ENCODE assay signal across 8 mouse cellular contexts in genomic region chr2:124298872-124299271, GRCm38 (mm10).
A peak's percentile ranks its signal among the peaks of the same experiment; 100 is the strongest.
DNase-seq lines count a peak whose midpoint lies in the region; ATAC-seq lines count a peak whose summit lies in the region.

No protein-coding gene starts in this region.

- intact Hi-C loops in heart, postnatal 14 days (cut with DNase I), result loop anchor here (5.0 kb wide), 2 partner anchors 313 to 628 kb away; no protein-coding TSS in a partner anchor

- peak; percentile 13 for DNase-seq in left cerebral cortex, adult 11 months (ENCODE audit: low spot score)
- DNase-seq in left cerebral cortex, adult 18-20 months (ENCODE audit: low spot score in 2 of 2), result no peak
- peak; percentile 40 for DNase-seq in embryo, embryonic 10.5 days (ENCODE audit: low spot score)
- peak; percentile 6 to 16 for DNase-seq in heart, postnatal 14 days
- DNase-seq in adrenal gland, postnatal 10 days, result no peak
- no peak for DNase-seq in c-Kit-positive CD71-positive TER-119-positive erythroid progenitor cells, embryonic 14.5 days (ENCODE audit: low spot score)
- DNase-seq in thymus, postnatal 14 days, result no peak

- ATAC-seq in megakaryocyte, adult 5-6 weeks (ENCODE audit: poor library complexity, severe bottlenecking), result peak; percentile 98

Comparison
In these comparisons a context has a peak if more than half of its experiments do, and no peak if none do; other contexts are left out.
1. DNase-seq: peak in left cerebral cortex, adult 11 months (single experiment), embryo, embryonic 10.5 days (single experiment) and heart, postnatal 14 days (2 of 2); none in left cerebral cortex, adult 18-20 months (0 of 2), adrenal gland, postnatal 10 days (single experiment), c-Kit-positive CD71-positive TER-119-positive erythroid progenitor cells, embryonic 14.5 days (single experiment) and thymus, postnatal 14 days (single experiment).